Mouse (Mus musculus) thymus, postnatal 36 days (tissue): ENCODE data around the gene Yjefn3.

Experiments used
- DNase-seq, 2 experiments: peaks; one replicate each; pipeline ENCODE4 v3.0.0; 2022; ENCODE audit warnings: mixed read lengths in 2 of 2

Yjefn3 gene

DNA sequence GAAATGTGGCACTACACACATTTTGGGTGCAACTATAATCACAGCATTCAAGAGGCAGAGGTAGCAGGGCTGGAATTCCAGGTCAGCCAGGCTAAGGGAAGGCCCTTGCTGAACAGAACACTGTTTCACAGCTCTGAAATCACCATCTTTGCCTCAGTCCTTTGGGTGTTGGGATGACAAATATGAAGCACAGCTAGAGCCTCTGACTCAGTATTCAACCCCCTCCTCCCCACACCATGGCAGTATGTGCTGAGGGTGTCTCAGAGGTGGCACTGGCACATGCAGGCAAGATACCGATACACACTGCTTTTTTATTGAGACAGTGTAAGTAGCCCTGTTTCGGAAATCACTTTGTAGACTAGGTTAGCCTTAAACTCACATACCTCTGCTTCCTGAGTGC lies 3.7 kb upstream of the Yjefn3 start:
- DNase-seq, result no peak

DNA sequence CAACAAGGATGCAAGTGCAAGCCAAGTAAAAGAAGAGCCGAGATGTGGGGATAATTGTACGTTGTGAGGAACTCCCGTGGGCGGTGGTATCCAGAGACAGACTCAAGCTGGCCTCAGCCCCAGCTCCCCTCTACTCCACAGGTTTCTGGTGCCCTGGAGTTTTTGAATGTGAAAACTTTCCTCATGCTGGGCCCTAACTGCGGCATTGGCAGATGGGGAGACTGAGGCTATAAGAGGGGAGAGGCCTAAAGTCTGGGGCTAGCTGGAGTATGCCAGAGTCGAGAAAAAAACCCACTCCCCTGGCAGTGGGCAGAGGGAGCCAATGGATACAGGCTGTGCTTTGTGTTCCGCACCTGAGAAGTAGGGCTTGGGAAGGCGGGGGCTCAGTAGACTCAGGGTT lies 1.6 kb upstream of the Yjefn3 start:
- DNase-seq, result no peak

- peak; percentile 98 to 99 for DNase-seq
Observed at GRCm38 (mm10) chr8:69903063-69903542, 591 bp upstream of the Yjefn3 start.

- DNase-seq, result peak; percentile 96 to 98
Observed at GRCm38 (mm10) chr8:69901484-69902162, 889 bp downstream of the Yjefn3 start.

DNA sequence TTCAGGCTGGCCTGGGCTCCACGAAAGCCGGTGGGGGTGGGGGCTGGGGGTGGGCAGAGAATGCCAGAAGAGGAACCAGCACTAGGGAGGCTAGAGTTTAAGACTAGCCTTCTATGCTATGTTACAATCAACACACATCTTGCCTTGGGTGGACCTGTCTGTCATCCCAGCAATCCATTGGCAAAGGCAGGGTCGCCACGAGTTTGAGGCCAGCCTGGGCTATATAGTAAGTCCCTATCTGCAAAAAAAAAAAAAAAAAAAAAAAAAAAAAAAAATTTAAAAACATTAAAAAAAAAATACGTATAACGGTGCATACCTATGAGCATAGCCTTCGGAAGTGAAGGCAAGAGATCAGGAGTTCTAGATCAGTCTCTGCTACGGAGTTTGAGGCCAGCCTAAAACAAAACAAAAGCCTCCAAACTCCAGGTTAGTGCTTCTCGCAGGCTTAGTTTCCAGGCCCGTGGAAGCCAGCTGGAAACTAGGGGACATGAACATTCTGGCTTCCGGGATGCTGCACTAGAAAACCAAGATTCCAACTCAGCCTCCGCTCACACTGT lies 1.5 kb downstream of the Yjefn3 start:
- DNase-seq, result no peak

GRCm38 (mm10) chr8:69899876-69900275 lies 2.6 kb downstream of the Yjefn3 start:
- no peak for DNase-seq

DNA sequence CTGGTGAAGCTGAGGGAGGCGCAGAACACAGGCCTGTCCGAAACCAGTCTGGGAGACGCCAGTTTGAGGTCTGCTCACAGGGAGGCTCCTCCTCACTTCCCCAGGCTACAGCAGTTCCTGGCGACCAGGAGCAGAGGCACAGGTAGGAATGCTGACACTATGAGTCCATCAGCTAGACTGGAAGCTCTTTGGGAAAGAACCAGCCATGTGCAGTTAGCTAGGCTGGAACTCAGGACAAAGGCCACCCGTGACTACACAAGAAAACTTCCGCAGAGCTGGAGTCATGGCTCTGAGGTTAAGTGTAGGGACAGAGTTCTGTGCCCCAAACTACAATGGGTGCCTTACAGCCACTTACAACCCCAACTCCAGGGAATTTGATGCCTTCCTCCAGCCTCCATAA lies 4.7 kb downstream of the Yjefn3 start:
- DNase-seq, result no peak

- DNase-seq, result no peak
Observed at GRCm38 (mm10) chr8:69895772-69896451, 6.6 kb downstream of the Yjefn3 start.

GRCm38 (mm10) chr8:69894836-69895332 lies 7.6 kb downstream of the Yjefn3 start:
- no peak for DNase-seq

DNA sequence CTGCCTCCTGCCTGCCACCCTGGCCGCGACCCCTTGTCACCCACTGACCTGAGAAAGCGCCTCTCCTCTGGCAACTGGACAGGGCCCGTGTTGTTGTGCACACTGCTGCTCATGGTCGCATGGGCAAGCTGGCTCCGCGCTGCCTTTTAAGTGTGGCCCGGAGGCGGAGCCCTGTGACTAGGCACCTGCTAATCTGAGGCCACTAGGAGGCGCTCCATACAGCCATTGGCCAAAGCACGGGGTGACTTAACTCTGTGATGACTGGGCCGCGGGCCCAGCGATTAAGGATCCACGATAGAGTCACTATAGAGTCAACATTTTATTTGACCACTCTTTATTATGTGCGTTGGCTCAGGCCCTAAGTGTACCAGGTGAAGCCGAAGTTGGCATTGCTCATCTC lies 8.6 kb downstream of the Yjefn3 start:
- DNase-seq, result peak; percentile 37 to 50

- DNase-seq, result peak; percentile 35
Observed at GRCm38 (mm10) chr8:69890813-69891241, 11.7 kb downstream of the Yjefn3 start.

DNA sequence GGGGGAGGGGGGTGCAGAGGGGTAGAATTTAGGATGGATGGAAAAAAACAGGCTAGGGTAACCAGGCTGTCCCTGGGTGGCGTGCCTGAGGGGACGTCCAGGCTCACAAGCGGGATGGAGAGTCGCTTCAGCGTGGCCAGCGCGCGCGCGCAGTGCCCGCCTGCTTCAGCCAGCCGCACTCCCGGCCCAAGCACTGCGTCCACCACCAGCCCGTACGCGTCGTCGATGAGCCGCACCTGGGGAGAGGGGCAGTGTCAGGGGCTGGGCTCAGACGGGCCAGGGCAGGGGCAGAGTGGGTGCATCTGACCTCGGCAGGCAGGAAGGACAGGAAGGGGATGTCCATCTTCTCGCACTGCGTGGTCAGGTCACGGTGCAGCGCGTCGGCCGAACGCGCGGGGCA lies 13.6 kb downstream of the Yjefn3 start:
- DNase-seq, result no peak

- DNase-seq, result no peak
Observed at GRCm38 (mm10) chr8:69888244-69888866, 14.2 kb downstream of the Yjefn3 start.

DNA sequence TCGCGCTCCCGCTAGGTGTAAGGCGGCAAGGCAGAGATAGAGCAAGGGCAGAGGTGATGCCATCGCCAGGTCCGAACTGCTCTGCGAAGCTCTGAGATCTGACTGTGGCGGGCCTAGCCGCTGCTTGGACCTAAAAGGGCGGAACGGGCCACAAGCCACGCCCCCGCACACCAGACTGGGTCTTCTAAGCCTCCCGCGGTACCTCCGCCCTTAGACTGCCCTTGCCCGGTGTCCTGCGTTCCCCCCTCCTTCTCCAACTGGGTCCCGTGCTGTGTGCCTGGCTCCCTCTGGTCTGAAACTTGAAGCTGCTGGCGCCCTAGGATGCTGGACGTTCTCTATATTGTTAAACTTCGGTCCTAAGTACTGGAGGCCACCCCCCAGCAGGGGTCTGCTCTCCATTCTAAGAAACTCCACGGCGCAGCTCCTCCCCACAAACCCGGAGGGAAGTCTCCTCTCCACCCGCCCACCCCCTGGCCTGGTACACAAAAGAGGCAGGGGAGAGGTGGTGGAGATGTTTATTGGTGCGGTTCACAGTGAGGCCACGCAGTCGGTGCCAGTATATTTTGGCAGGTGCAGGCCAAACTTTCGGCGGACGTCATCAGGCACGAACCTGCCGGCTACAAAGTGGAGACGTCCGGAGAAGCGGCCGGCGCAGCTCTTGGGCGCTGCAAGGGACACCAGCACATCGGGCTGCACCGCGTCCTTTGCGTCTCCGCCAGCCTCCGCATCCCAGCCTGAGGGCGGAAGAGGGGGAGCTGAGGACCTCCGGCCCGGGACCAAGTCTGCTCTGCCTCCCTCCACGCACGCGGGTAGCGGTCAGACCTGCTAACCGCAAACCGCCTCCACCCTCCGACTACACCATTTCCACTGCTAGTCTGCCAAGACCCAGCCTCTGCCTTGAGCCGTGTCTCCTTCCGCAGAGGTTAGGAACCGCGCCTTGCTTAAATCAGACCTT lies 14.9 kb downstream of the Yjefn3 start, which contains the start of gene Cilp2:
Cilp2 (minus strand) TSS at position 399 of the 955 bp plus-strand sequence.
- DNase-seq, result no peak

- no peak for DNase-seq
Observed at GRCm38 (mm10) chr8:69884141-69884540, 18.4 kb downstream of the Yjefn3 start.

GRCm38 (mm10) chr8:69882833-69883600 lies 19.5 kb downstream of the Yjefn3 start:
- no peak for DNase-seq

GRCm38 (mm10) chr8:69882021-69882756 lies 20.3 kb downstream of the Yjefn3 start:
- DNase-seq, result peak; percentile 26 to 48

DNA sequence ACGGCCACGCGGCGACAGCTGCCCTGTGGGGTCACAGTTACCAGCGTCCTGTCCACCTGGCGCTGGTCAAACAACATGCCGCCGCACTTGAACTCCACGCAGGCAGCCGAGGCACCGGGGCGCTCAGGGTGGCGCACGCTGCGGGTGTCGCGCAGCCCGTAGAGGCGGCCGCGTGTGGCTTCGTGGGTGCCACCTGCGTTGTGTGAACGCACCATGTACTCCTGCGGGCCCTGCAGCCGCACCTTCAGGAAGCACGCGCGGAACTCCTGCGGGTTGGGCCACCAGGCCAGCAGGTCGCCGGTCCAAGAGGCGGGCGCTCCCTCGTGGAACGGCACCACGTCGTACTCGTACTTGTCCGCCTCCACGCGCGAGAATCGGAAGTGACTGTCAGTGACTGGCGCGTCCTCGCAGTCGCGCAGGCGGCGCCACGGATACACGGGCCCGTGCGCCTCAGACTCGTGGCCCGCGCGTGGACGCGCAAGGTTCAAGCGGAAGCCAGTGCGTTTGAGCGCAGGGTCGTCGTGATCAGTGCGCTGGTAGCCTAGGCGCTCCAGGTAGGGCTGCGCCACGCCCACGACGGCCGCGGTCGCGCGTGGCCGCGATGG lies 21.1 kb downstream of the Yjefn3 start:
- no peak for DNase-seq

GRCm38 (mm10) chr8:69880841-69881240 lies 21.7 kb downstream of the Yjefn3 start:
- DNase-seq, result no peak

DNA sequence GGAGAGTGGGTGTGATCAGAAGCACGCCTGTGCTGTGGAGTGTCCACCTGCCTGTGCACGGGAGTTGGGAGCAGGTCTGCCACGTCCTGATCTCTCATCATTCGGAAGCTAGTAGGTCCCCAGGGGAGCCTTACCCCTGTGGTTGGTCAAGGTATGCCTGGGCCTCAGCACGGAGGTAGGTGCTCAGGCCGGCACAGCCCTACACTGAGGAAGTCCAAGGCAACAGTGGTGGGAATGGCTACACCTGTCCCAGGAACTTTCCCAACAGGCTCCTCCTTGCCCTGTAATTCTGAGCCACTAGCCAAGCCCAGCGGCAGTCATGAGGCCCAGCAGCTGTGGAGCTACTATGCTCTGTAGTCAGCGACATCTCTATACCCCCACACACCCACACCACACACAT lies 22.8 kb downstream of the Yjefn3 start:
- no peak for DNase-seq
